Mouse (Mus musculus) gastrocnemius, postnatal 25 days (tissue): Measurements from ENCODE around the gene Fam169a. TPM values are rescaled to one million over a fixed set of nuclear protein-coding genes. Genes with fewer than 3 reads are reported as not detected.
"Not testable (repeated sequence)": the region's sequence is repeated elsewhere in the genome, so short reads cannot be mapped to it uniquely, and the experiment has no call there.

Experiments
- DNase-seq: peaks from one replicate; pipeline ENCODE4 v3.0.0; 2022
- long read RNA-seq, 2 experiments: library from polyadenylated mRNA; stranded (forward); transcript quantifications; one replicate each; pipeline ENCODE4 v2.0.0; 2021
- total RNA-seq, 2 experiments: library from RNA; stranded (reverse); gene quantifications; 1 replicate in 1 of 2; 2 replicates in 1 of 2; pipeline ENCODE4 v1.2.3; 2021

The Fam169a gene
- total RNA-seq: not detected
- long read RNA-seq, experiment 1, partial matches to known transcripts: 0 of 1 reads
- long read RNA-seq, experiment 1, other reads (novel, unspliced or antisense): 1 of 1 reads
- long read RNA-seq, experiment 2, partial matches to known transcripts: 0 of 1 reads
- long read RNA-seq, experiment 2, other reads (novel, unspliced or antisense): 1 of 1 reads

DNA sequence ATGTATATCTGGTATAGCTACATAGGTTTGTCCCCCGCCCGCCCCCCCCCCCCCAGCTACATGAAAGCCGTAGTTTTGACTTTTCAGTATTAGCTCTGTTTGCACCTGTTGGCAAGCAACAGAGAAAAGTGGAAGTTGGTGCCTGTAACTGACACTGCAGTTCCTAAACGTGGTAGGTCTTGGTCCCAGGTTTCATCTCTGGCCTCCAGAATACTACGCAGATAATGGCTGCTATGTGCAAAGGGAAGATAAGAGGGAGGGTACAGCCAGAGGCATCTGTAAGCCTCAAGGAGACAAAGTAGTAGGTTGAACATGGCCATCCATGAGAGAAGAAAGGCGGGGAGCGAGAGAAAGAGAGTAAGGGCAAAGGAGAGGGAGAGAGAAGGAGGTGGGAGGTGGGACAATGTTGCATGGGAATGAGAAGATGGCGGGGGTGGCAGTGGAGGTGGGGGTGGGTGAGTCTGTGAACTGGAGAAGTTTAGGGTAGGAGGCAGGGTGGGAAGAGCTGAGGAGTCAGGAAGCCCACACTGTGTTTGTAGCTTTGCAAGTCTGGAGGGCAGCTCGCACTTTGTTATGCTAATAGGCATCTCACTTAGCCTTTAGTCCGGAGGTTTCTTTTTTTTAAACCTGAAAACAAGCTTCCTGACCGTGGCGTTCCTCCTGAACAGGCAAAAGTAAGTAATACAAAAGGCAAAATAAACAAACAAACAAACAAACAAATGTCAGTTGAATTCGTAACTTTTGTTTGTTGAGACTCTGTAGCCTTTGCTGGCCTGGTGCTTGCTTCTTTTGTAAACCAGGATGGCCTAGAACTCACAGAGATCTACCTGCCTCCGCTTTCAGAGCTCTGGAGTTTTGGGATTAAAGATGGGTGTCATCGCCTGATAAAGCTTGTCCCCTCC lies at the start of gene Fam169a:
Gene Fam169a, plus strand, starts transcription at position 638 of the 902 bp plus-strand sequence.
- DNase-seq: no peak

DNA sequence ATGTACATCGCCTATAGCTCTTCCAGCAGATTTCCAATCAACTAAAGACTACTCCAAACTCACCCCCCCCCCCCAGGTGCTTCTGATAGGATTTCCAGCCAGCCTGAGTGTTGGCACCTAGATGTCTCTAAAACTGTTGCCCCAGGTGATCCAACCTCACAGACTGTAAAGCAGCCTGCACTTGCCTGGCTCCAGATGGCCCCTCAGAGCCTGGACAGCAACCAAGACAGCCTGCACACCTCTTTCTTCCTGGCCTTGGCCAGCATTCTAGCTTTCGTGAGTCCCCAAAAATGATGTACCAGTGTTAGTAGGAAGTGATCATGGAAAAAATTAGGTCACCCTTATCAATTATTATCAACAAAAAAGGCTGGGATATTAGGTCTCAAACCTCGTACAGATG lies 49.4 kb upstream of the Fam169a start:
- no peak for DNase-seq

DNA sequence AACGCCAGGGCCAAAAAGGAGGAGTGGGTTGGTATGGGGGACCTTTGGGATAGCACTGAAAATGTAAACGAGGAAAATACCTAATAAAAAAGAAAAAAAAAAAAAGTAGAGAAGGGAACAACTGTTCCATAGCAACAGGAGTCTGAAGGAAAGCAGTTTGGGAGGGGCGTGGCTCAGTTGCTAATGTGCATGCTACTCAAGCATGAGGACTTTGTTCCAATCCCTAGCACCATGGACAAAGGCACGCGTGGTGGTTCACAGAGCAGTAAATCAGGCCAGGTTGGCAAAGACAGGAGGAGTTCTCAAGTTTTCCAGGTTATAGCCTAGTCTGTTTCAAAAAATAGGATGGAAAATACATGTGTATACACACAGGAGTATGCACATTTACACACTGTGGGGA lies 47.0 kb upstream of the Fam169a start:
- no peak for DNase-seq

DNA sequence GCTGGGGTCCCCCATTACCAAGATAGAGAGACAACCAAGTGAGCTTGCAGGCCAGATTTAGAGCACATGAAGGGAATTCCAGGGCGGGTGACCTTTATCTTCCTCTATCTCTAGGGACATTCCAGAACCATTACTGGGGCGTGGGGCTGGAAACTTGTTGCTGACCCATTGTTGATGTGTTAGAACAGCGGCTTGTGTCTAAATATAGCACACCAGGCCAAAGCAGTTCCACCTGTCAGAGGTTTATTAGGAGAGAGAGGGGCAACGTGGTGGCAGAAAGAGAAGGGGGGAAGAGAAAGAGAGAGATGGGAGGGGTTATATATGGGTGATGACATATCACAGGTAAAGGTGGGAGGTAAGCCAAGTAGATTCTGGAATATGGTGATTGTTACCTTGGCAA lies 45.2 kb upstream of the Fam169a start:
- no peak for DNase-seq

DNA sequence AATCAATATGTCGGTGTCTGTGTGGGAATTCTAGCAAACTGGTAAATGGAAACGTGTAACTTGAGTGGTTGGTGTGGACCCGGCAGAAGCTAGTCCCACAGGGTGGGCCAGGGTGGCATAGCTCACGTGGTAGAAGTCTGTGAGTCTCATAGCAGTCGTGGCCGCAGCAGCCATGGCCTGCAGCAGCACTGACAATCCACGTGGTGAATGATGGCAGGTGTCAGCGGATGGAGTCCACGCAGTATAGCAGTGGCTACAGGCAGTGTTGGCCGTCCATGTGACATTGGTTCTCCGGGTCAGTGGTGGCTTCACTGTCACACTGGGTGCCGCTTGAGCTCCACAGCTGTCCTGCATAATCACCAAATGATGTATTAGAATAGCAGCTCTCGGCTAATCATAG lies 37.0 kb upstream of the Fam169a start:
- DNase-seq: no peak

DNA sequence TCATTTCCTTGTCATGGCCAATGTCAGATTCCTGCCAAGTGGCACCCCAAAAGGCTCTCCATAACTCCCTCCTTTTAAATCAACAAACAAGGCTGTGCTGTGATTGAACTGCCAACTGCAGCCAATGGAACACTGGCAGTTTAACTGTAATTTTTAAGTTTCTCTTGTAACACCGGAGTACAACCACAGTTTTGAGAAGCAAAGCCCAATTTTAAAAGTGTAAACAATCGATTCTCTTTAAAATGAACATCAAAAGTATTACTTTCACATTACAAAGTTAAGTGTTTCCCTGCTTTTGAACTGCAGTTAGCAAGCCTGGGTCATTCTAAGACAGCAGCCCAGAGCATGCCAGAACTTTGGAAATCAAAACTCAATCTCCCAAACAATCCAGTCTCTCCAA lies 32.8 kb upstream of the Fam169a start, which contains the start of gene 1700029F12Rik:
Gene 1700029F12Rik, minus strand, starts transcription at position 101 of the 400 bp plus-strand sequence.
- no peak for DNase-seq

DNA sequence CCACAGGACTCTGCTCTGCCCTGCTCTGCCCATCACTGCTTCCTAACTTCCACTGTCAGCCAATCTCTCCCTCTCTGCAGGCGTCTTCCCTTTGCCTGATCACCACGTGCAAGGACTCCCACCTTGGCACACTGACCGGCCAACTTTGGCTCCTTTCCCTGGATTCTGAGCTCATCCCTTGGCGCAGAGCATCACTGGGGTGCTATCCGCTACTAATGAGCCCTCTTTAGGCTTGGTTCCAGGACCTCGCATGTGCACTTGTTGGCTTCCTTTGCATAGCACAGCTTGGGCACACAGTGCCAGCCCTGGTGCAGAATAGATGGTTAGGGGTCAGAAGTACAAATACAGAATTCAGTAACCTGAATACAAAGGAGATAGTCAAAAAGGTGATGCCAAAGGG lies 15.9 kb upstream of the Fam169a start:
- no peak for DNase-seq

DNA sequence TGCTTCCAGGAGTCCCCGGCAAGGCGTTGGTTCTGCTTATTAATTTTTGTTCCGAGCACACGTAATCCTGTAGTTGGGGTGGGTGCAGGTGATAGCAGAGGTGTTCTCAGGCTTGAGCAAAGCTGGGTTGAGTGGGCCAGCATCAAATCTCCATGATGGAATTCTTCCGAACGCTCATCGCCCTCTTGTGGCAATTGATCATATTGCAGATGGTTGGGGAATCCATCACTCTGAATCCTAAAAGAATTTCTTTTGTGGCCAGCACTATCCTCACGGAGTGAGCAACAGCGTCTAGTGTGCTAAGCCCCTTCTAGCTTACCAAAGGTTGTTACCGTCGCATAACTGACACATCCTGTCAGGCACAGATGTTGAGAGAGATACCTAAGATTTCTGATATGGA lies 14.4 kb upstream of the Fam169a start:
- DNase-seq: no peak

DNA sequence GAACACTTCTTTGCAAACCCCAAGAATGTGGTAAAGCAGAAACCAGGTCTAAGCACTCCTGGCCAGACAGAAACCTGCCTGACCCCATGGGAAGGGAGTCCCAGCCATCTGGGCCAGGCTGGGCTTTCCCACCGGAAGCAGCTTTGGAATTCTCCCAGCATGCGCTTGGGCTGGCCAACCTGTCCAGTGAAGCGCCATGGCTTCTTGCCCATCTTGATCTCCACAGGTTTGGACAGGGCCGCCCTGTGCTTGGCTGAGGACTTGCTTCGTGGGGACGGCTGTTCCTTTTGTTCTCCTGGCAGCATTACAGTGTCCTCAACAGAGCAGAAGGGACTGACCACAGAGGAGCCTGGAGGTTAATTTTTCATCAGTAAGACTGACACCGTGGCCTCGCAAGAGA lies 13.2 kb upstream of the Fam169a start:
- DNase-seq: no peak

DNA sequence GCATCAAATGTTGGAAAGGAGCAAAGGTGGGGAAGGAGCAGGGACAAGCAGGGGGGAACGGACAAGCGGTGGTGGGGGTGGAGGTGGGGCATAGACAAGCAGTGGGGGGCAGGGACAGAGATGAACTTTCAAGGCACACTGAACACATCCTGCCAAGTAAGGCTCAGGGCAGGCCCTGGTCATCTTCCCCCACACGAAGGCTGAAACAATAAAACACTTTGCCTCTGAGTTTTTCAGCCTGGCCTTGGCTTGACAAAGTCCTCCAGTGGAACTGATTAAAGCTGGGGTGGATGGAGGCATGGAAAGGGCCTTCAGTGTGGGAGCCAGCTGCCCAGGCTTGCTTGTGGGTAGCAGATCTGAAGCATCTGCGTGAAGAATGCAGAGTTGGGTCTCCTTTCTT lies 9.3 kb upstream of the Fam169a start:
- DNase-seq: no peak

DNA sequence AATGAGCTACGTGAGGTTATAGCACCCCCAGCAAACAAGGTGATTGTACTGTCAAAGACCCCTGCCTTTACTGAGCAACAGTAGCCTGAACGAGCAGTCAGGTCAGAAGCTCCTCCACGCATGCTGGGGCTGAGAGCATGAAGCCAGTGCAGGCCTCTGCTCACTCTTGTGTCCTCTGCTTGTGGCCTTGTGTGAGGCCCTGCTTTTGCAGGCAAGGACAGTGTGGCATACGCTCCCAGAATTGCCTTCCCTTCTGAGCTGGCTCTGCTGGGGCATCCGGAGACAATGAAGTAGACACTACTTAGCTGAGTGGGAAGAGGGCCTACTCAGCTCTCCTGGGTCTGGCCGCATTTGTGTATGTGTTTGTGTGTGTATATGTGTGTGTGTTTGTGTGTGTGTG lies 7.3 kb upstream of the Fam169a start:
- no peak for DNase-seq

DNA sequence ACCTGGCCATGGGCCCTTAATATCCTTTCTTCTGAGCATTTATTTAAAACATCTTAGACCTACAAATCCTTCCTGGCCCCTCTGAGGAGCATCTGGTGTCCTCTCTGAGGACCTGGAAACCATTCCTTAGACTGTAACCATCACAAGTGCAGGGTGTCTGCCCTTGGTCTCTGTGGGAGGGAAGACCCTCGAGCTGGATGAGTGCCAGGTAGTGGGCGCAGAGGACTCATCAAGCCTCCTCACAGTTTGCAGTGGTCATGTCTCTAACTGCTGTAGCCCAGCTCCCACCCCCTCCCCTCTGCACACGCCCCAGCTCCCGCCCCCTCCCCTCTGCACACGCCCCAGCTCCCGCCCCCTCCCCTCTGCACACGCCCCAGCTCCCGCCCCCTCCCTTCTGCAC lies 6.8 kb upstream of the Fam169a start:
- no peak for DNase-seq

DNA sequence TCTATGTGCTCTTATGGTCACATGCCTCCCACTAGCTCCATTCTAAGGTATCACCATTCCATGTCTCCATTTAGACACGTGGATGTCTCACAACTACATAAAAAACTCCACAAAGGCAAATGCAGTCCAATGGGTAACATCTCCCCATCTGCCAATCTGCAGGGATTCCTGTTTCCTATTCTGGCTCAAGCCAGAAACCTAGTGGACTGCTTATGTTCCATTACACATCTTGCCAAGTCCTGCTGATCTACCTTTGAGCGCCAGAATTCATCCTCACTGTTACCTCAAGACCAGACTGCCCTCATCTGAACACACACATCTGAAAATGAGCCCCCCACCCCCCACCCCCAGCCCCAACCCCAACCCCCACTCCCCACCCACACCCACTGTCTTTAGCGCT lies 4.9 kb upstream of the Fam169a start:
- DNase-seq: no peak

DNA sequence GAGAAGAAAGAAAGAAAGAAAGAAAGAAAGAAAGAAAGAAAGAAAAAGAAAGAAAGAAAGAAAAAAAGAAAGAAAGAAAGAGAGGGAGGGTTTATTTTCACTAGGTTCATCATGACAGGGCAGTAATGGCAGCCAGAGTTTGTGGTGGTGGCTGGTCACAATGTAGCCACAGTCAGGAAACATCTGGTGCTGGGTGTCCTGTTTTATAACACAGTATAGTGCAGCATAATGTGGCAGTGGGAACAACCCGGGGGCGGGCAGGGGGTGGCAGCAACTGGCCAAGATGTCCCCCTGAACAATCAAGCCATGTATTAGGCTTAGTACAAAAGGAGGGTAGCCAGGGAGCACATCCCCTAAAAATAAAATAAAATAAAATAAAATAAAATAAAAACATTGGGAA lies 3.7 kb upstream of the Fam169a start:
- no peak for DNase-seq

DNA sequence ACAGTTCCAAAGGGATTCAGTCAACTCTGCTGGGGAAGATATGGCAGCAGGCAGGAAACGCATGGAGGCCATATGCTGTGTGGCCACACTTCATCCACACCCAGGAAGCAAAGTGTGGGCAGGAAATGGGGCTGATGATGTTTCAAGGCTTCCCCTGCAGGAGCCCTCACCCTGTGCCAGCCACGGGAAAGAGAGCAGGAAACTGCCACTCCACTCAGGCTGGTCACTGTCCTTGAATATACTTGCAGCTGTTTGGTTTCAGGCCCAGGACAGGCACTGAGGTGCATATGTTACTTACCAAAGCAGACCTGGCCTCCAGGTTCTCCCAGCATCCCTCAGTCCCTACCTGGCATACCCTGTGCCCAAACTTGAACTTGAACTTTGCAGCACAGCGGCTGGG lies 2.7 kb upstream of the Fam169a start:
- no peak for DNase-seq

DNA sequence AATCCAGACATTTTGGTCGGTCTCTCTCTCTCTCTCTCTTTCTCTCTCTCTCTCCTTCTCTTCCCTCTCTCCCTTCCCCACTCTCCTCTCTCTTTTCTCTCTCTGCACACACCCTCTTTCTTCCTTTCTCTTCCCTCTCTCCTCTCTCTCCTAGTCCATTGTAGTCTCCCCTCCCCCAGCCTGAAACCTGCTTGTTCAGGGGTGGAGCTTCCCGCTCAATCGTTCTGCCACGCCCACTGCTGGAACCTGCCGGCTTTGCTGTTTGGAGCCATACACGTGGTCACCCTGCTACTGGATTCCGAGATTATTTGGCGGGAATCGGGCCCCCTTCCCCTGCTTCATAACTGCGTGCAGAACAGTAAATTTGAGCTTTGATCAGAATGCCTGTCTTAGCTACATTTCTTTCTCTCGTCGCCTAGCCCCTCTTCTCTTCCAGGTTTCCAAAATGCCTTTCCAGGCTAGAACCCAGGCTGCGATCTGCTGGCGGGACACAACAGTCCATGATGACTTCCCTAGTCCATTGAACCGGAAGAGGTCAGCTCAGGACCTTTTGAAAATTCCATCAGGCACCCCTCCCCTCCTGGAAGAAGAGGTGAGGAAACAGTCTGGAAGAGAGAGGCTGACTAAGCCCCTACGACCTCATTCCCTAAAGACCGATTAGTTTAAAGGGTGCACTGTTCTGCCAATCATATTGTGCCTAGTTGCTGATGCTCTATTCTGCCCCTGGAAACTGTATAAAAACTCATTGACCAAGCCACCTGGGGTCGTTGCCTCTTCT lies 2.1 kb upstream of the Fam169a start:
- DNase-seq: not testable (repeated sequence)

DNA sequence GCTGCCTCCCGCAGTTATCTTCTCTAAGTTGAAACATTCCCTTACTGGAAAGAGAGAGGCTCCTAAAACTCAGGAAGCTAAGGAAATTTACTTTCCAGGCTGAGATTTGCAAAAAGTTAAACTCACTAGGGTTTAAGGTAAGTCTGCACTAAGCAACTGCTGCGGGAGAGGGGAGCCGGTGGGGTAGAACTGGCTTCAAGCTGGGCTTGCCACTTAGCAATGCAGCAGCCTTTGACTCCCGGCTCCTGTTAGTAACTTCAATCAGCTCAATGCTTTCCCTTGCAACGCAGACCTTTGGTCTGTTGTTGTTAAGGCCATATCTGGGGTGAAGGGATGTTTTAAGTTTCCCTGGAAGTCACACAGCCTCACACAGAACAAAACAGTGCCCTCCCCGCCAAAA lies 605 bp downstream of the Fam169a start:
- no peak for DNase-seq

DNA sequence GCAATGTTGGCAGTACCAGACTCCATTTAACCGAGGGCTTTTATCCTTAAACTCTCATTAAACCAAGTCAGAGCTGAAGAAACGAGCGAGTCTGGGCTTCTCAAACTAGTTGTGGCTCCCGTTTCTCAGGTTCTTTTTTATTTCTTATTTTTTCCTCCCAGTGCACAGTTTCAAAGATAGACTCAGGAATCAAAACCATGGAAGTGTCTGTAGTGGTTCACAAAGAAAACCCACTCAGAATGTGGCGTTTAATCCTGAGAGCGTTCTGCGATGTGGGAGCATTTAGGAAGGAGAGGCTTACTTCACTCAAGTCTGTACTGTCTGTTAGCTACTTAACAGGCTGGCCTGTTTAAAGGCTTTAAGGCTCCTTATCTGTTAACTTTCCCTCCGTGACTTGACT lies 1.1 kb downstream of the Fam169a start:
- DNase-seq: no peak

DNA sequence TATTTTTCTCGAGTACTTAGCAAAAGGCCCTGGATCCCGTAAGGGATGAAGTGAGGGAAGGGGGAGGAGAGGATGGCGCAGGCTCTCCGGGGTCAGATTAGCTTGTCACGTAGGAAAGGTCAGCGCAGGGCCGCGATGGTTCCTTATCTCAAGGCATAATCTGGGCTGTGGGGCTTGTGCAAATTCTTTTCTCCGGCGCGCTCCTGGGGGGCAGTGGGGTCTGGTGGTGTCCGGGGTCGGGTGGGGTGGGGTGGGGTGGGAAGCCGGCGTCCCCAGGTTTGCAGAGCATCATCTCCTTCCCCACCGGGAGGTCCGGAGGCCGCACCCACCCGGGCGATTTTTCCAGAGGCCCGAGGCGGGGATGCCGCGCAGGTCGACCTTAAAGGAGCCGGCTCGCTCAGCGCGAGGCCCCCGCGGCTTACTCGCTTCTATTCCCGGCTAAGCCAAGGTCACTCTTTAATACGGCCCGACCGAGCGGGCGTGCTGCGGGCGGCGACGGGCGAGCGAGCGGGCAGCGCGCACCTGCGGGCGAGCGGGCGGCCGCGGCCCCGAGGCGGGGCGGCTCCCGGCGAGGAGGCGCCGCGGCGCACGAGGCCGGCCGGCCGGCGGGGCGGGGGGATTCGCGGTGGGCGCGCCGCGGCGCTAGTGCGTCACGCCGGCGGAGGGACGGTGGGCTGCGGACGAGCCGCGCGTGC lies 4.0 kb downstream of the Fam169a start:
- no peak for DNase-seq

DNA sequence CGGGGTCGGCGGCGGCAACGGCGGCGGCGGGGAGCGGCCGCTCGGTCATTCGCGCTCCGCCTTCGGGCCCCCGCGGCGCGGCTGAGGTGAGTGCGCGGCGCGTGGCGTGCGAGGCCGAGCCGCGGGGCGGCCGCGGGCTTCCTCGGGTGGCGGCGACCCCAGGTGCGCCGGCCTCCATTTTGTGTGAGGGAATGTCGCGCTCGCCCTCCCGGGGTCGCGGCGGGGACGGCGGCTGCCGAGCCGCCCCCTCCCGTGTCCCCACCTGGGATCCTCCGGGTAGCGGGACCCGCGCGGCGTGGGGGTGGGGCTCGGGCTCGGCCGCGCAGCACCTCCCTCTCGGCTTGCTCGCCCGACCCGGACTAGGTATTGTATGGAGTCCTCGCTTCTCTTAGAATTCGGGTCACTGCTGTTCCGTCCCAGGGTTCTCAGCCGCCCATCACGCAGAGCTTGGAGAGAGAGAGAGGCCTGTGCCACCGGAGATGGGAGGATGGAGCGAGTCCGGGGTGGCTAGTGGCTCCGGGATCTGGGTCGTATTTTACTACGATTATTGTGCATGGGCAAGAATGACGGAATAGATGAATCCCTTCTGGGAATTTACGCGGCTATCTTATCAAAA lies 4.6 kb downstream of the Fam169a start:
- DNase-seq: no peak

DNA sequence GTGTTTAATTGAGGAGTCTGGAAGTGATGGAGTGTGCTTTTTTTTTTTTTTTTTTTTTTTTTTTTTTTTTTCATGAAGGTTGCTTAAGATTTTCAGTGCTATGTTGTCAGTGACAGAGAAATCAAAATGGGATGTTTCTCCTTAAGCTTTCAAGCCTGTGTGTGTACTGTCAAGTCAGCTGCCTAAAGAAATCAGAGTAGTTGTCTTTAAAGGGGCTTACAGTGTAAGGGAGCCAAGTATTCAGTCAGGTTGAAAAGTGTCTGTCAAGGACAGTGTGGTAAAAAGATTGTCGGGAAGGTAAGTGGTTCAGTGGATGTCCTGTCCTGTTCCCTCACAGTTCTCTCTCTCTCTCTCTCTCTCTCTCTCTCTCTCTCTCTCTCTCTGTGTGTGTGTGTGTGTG lies 6.4 kb downstream of the Fam169a start:
- DNase-seq: no peak

DNA sequence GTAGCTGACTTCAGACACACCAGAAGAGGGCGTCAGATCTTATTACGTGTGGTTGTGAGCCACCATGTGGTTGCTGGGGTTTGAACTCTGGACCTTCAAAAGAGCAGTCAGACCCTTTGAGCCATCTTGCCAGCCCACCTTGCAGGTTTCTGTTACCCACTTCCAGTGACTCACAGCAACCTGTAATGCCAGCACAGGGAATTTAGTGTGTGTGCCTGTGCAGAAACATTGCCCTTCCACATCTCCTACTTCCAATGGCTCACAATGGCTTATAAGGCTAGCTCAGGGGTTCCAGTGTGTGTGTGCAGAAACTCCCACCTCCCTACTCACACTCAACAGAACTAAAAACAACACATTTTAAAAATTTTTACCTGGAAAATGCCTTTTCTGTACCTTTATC lies 10.5 kb downstream of the Fam169a start:
- no peak for DNase-seq
